Mouse (Mus musculus) limb, embryonic 11.5 days (tissue): ENCODE results near the gene Eif3j1. TPM values are rescaled to one million over a fixed set of nuclear protein-coding genes. Genes with fewer than 3 reads are reported as not detected.
"Not testable (repeated sequence)": the region's sequence is repeated elsewhere in the genome, so short reads cannot be mapped to it uniquely, and the experiment has no call there.

Source experiments
- ATAC-seq: fragments of 200-750 bp; cut with Nextera tagmentation; 2 replicates; pipeline ENCODE4 v1.8.0; 2017; ENCODE audit warnings: low read depth; ENCODE audit not compliant: insufficient number of reproducible peaks, low FRiP score, low TSS enrichment
- DNase-seq: peaks from one replicate; pipeline ENCODE4 v3.0.0-alpha.2; 2015; ENCODE audit warnings: low spot score
- H3K27ac ChIP-seq: fragments of 300-500 bp; sonication (generic); replicated peaks from 2 replicates; pipeline ENCODE4 v1.5.1; 2014; ENCODE audit warnings: low read depth, mild to moderate bottlenecking, low read length
- H3K27me3 ChIP-seq: fragments of 300-500 bp; sonication (generic); 2 replicates; pipeline ENCODE4 v1.6.1; 2014; ENCODE audit warnings: mild to moderate bottlenecking, low read length, mixed read lengths; ENCODE audit not compliant: control insufficient read depth, insufficient read depth
- H3K36me3 ChIP-seq: fragments of 300-500 bp; sonication (generic); 2 replicates; pipeline ENCODE4 v1.6.1; 2014; ENCODE audit warnings: mild to moderate bottlenecking, low read length, moderate library complexity, mixed read lengths; ENCODE audit not compliant: control insufficient read depth, insufficient read depth
- H3K4me1 ChIP-seq: fragments of 300-500 bp; sonication (generic); 2 replicates; pipeline ENCODE4 v1.6.1; 2014; ENCODE audit warnings: low read length, mixed read lengths; ENCODE audit not compliant: control insufficient read depth, insufficient read depth
- H3K4me2 ChIP-seq: fragments of 300-500 bp; sonication (generic); 2 replicates; pipeline ENCODE4 v1.6.1; 2014; ENCODE audit warnings: low read depth, mild to moderate bottlenecking, moderate library complexity; ENCODE audit not compliant: severe bottlenecking
- H3K4me3 ChIP-seq: fragments of 300-500 bp; sonication (generic); 2 replicates; pipeline ENCODE4 v1.5.1; 2014; ENCODE audit warnings: low read depth, low read length
- H3K9ac ChIP-seq: fragments of 300-500 bp; sonication (generic); 2 replicates; pipeline ENCODE4 v1.6.1; 2014; ENCODE audit warnings: mild to moderate bottlenecking, low read length
- H3K9me3 ChIP-seq: fragments of 300-500 bp; sonication (generic); 2 replicates; pipeline ENCODE4 v1.6.1; 2016; ENCODE audit warnings: low read length; ENCODE audit not compliant: control insufficient read depth
- WGBS: fragments of 180-500 bp; shearing (Covaris S2); extraction: QIAGEN DNeasy Blood & Tissue Kit; methylation state at CpG from one replicate; pipeline ENCODE4 v1.1.7; 2014; 5-methylcytosine and 5-hydroxymethylcytosine counted together
- polyA plus RNA-seq: library from polyadenylated mRNA; unstranded; fragments of >200 nt; fragmentation: Nextera tagmentation; extraction: Ambion mirVana; gene quantifications from 2 replicates; pipeline ENCODE4 v1.2.1, GENCODE M21; 2014

The Eif3j1 gene
- polyA plus RNA-seq: 15.1 and 15.4 TPM in 2 replicates

- H3K27ac ChIP-seq: peak within 1 kb of the TSS; percentile 53
- H3K27me3 ChIP-seq: no peaks in the 10 kb centered on the region
- H3K4me1 ChIP-seq: 0 out of 2 replicates have a peak, but pooled peaks cover 2% of the 10 kb centered on the region
- peak within 1 kb of the TSS; percentile 71 for H3K4me2 ChIP-seq
- DNase-seq (peak; percentile 91), ATAC-seq (peak; percentile 99)
- peak within 1 kb of the TSS; percentile 88 for H3K4me3 ChIP-seq
- no peaks in the 10 kb centered on the region for H3K9me3 ChIP-seq
- peaks cover 2% of the 10 kb centered on the region; the same call in 1 of the 2 replicates for H3K36me3 ChIP-seq
- under 1% methylated on average over 56 of the region's 67 CpGs for WGBS
- peak within 1 kb of the TSS; percentile 91 for H3K9ac ChIP-seq
These were observed at the start of gene Eif3j1 for GRCm38 (mm10) chr2:122027862-122028755. Gene Eif3j1, plus strand, starts transcription at chr2:122028546.

DNA sequence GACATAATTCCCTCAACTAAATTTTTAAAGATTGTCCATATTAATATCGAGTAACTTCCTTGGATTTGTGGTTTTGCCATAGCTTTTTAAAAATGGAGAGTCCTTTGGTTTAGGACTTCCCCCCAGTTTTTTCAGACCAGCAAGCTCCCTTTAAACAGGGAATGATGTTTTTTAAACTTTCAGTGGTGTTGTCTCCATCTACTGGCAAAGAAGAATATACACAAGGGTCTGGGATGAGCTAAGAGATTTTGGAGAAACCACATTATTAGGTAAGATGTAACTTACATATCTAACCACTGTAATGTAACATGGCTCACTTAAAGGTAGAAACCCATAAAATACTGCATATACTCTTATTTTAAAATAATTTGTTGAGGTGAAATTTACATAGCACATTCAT lies 32.6 kb upstream of the Eif3j1 start:
- Histone ChIP-seq H3K4me3 (no peak overlapping the region), H3K27me3 (no peaks in the 10 kb centered on the region), H3K9ac (no peak overlapping the region), H3K4me2 (no peak overlapping the region), H3K4me1 (no peaks in the 10 kb centered on the region), H3K9me3 (no peaks in the 10 kb centered on the region), H3K36me3 (peaks cover 7% of the 10 kb centered on the region; the same call in 1 of the 2 replicates), H3K27ac (no peak overlapping the region)
- 92% methylated on average over 1 of the region's 1 CpGs for WGBS
- DNase-seq: no peak
- ATAC-seq: no peak

DNA sequence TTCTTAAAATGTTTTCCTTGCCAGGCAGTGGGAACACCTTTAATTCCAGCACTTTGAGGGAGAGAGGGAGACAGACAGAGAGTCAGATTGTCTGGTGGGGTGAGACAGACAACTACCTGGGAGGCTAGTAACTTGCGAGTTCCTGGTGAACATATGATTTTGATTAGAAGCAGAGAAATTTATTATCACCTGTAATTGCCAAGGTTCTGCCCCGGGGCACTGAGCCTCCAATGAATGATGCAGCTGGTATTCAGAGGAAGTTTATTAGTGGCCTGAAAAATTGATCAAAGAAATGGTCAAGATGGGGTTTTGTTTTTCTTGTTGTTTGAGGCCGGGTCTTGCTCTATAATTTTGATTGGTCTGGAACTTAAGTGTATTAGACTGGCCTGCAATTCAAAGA lies 19.5 kb upstream of the Eif3j1 start:
- Histone ChIP-seq H3K4me3 (no peak overlapping the region), H3K27ac (no peak overlapping the region), H3K36me3 (peaks cover under 1% of the 10 kb centered on the region; the same call in 1 of the 2 replicates), H3K4me2 (no peak overlapping the region), H3K4me1 (no peaks in the 10 kb centered on the region), H3K27me3 (no peaks in the 10 kb centered on the region), H3K9me3 (no peaks in the 10 kb centered on the region), H3K9ac (no peak overlapping the region)
- 22% methylated on average over 3 of the region's 3 CpGs for WGBS
- ATAC-seq (no peak), DNase-seq (peak; percentile 57)

GRCm38 (mm10) chr2:122011441-122011840 lies 16.9 kb upstream of the Eif3j1 start:
- H3K4me2 ChIP-seq: no peak overlapping the region
- H3K27me3 ChIP-seq: no peaks in the 10 kb centered on the region
- WGBS: 89% methylated on average over 7 of the region's 7 CpGs
- H3K9me3 ChIP-seq: no peaks in the 10 kb centered on the region
- no peak overlapping the region for H3K4me3 ChIP-seq
- H3K36me3 ChIP-seq: peaks cover 3% of the 10 kb centered on the region; the same call in 1 of the 2 replicates
- no peak overlapping the region for H3K27ac ChIP-seq
- H3K4me1 ChIP-seq: no peaks in the 10 kb centered on the region
- ATAC-seq (no peak), DNase-seq (no peak)
- H3K9ac ChIP-seq: no peak overlapping the region

DNA sequence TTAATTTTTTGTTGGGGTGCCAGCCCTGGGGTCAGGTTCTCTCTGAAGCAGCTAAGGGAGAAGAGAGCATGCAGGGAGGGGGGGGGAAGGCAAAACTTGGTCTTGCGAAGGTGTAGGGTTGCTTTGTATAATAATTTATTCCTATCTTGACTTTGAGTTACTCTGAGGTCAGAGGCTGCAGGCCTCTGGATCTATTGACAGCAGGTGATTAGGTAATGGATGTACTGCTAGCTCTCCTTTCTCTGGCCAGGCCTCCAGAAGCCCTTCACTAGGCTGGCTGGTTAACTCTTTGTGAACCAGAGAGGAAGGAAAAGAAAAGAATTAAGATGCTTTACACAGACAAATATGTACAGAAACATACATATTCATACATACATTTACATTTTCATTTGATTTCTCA lies 9.6 kb upstream of the Eif3j1 start:
- no peak overlapping the region for H3K27ac ChIP-seq
- DNase-seq (no peak), ATAC-seq (no peak)
- H3K9ac ChIP-seq: no peak overlapping the region
- no peaks in the 10 kb centered on the region for H3K27me3 ChIP-seq
- no peaks in the 10 kb centered on the region for H3K9me3 ChIP-seq
- H3K4me1 ChIP-seq: no peaks in the 10 kb centered on the region
- no peak overlapping the region for H3K4me3 ChIP-seq
- peaks cover 3% of the 10 kb centered on the region; the same call in 1 of the 2 replicates for H3K36me3 ChIP-seq
- no peak overlapping the region for H3K4me2 ChIP-seq
- 50% methylated on average over 1 of the region's 1 CpGs for WGBS

DNA sequence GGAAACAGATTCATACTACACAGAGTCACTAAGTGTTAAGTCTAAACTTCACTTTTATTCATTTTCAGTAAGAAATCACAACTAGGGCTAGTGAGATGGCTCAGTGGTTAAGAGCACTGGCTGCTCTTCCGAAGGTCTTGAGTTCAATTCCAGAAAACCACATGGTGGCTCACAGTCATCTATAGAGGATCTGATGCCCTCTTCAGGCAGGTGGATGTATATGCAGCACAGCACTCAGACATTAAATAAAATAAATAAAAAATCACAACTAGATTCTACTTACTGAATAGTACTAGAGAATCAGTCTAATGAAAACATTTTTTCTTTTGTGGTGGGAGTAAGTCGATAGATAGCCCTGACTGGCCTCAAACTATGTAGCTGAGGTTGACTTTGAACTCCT lies 6.1 kb upstream of the Eif3j1 start:
- Histone ChIP-seq H3K36me3 (no peaks in the 10 kb centered on the region), H3K9ac (no peak overlapping the region), H3K4me1 (no peaks in the 10 kb centered on the region), H3K9me3 (no peaks in the 10 kb centered on the region), H3K4me3 (no peak overlapping the region), H3K27me3 (no peaks in the 10 kb centered on the region), H3K27ac (no peak overlapping the region), H3K4me2 (no peak overlapping the region)
- no peak for DNase-seq
- 74% methylated on average over 2 of the region's 2 CpGs for WGBS
- ATAC-seq: no peak

- not testable (repeated sequence) for H3K4me2 ChIP-seq, H3K27me3 ChIP-seq, H3K36me3 ChIP-seq, DNase-seq, H3K9me3 ChIP-seq, H3K4me3 ChIP-seq, H3K4me1 ChIP-seq, H3K27ac ChIP-seq, H3K9ac ChIP-seq, ATAC-seq
- WGBS: 93% methylated on average over 10 of the region's 10 CpGs
These were observed 1.3 kb upstream of the Eif3j1 start for GRCm38 (mm10) chr2:122027091-122027490.

- Histone ChIP-seq H3K27me3 (no peaks in the 10 kb centered on the region), H3K4me2 (peak overlapping the region; percentile 71), H3K9ac (peak overlapping the region; percentile 91), H3K4me1 (0 out of 2 replicates have a peak, but pooled peaks cover 2% of the 10 kb centered on the region), H3K27ac (peak overlapping the region; percentile 47; the same call in 1 of the 2 replicates), H3K4me3 (peak overlapping the region; percentile 88), H3K36me3 (peaks cover 2% of the 10 kb centered on the region; the same call in 1 of the 2 replicates), H3K9me3 (no peaks in the 10 kb centered on the region)
- DNase-seq (peak; percentile 64), ATAC-seq (peak; percentile 32)
- under 1% methylated on average over 70 of the region's 71 CpGs for WGBS
These were observed 682 bp downstream of the Eif3j1 start for GRCm38 (mm10) chr2:122028756-122029700.
